Mouse (Mus musculus) left cerebral cortex, adult 11 months (tissue): ENCODE data around the gene Rnf43.

Experiments used
- DNase-seq: peaks from one replicate; pipeline ENCODE4 v3.0.0; 2022; ENCODE audit warnings: low spot score

Gene Rnf43

DNA sequence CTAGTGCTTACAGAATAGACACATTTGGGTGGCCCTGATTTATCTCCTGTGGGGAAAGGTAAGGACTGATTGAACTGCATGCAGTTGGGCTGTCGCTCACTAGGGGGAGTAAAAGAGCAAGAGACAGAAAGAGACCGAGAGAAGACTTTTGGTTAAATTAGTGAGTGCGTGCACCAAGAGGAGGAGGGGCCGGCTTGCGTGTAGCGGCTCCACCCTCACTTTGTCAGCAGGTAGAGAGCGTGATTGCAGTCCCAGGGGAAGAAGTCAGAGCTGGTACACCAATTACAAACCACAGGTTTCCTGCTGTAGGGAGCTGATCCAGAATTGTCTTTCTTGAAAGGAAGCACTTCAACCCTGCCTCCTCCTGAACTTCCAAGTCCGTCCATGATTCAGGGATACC lies at the start of gene Rnf43:
Rnf43 (plus strand) TSS at position 316 of the 400 bp plus-strand sequence.
- peak; percentile 71 for DNase-seq

- DNase-seq = no peak
These were observed 48.5 kb upstream of the Rnf43 start for GRCm38 (mm10) chr11:87613972-87614371.

DNA sequence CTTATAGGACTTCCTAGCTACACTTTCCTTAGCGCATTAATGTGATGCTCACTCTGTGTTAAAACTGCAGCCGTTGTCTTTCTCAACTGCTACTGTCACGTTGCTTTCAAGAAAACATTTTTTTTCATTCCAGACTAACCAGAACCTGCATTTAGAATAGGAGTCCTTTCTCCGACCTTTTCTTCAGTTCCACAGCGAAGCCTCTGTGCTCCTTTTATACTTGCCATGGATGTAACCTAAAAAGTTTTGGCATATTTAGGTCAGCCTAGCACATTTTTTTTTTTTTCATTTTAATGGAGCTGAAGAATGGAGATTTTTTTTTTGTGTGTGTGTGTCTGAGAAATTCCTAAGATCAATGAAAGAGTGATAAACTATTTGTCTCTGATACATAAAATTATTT lies 47.0 kb upstream of the Rnf43 start:
- DNase-seq = no peak

- DNase-seq = no peak
These were observed 46.6 kb upstream of the Rnf43 start for GRCm38 (mm10) chr11:87615952-87616351.

DNA sequence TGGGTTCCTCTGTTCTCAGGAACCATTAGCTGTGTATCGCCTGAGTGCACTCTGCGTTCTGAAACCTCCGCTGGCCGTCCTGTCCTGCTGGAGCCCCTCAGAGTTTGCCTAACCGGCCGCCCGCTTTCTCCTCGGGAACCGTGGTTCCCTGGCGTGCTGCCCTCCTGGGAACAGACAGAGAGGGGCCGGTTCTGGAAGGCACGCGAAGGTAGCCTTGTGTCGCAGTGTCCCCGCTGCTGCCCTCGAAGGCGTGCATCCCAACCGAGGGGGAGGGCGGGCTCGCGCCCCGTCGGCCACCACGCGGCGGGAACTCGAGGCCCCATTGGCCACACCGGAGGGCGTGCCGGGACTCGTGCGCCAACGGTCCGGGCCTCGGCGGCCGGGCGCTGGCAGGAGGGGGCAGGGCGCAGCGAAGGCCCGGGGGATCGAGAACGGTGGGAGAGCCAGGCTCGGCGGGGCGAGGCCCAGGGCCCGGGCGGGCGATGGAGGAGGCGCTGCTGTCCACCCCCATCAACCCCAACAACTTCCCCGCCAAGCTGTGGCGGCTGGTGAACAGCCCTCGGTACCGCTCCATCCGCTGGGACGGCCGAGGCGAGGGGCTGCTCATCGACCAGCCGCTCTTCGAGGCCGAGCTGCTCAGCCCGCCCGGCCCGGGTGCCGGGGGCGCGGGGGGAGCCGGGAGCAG lies 45.6 kb upstream of the Rnf43 start, which contains the start of gene Hsf5:
Hsf5 (plus strand) TSS at position 375 of the 685 bp plus-strand sequence.
- DNase-seq = no peak

DNA sequence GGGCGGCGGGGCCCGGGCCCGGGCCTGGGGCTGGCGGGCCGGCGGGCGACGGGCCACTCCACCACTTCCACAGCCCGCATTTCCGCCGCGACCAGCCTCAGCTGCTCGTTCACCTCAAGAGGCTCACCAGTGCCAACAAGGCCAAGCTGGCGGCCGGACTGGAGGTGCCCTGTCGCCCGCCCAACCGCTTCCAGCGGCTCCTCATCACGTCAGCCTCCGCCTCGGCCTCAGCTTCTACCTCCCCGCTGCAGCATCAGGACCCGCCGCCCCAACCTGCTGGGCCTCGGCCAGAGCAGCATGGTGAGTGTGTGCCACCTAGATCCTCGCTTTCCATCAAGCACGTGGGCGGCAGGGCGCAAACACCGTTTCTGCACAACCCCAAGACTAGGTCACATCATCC lies 44.9 kb upstream of the Rnf43 start:
- DNase-seq = no peak

GRCm38 (mm10) chr11:87623160-87623559 lies 39.4 kb upstream of the Rnf43 start:
- DNase-seq = no peak

DNA sequence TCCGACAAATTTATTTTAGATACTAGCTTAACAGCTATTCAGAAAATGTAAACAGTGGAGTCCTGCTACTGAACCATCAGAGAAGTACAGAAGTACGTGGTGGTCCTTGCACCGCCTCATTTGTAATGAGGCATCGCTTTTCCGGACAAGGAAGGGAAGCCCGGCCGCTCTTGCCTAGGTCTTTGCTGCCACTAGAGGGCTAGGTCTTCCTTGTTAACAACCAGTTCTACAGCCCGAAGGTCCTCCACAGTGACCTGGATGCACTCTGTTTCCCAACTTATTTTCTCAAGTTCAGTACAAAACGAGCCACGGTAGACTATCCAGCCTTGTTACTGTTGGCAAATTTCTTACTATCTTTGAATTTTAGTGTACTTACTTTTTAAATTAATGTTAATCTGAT lies 32.7 kb upstream of the Rnf43 start:
- DNase-seq = no peak

- DNase-seq = no peak
These were observed 23.7 kb upstream of the Rnf43 start for GRCm38 (mm10) chr11:87638793-87639192.

DNA sequence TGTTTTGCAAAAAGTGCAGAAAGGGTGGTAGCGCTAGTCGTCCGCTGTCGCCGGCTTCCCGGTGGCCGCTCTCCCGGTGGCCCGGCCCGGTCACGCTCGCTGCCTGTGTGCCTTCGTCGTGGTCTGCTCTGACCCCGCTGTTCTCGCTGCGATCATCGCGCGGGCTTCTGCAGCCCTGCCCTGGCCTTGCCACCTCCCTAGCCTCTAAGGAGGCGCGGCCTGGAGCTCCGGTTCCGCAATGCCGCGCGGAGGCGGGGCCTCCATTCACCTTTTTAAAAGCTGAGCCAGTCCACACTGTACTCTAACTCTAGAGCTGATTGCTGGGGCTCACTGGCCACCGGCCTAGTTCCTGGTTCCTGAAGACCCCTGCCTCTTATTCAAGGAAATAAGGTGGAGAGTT lies 23.3 kb upstream of the Rnf43 start:
- no peak for DNase-seq

- no peak for DNase-seq
These were observed 19.7 kb upstream of the Rnf43 start for GRCm38 (mm10) chr11:87642865-87643264.

- DNase-seq = no peak
These were observed 7.8 kb upstream of the Rnf43 start for GRCm38 (mm10) chr11:87654693-87655092.

GRCm38 (mm10) chr11:87659216-87659615 lies 3.3 kb upstream of the Rnf43 start:
- no peak for DNase-seq

- no peak for DNase-seq
These were observed 300 bp downstream of the Rnf43 start for GRCm38 (mm10) chr11:87662822-87663221.

DNA sequence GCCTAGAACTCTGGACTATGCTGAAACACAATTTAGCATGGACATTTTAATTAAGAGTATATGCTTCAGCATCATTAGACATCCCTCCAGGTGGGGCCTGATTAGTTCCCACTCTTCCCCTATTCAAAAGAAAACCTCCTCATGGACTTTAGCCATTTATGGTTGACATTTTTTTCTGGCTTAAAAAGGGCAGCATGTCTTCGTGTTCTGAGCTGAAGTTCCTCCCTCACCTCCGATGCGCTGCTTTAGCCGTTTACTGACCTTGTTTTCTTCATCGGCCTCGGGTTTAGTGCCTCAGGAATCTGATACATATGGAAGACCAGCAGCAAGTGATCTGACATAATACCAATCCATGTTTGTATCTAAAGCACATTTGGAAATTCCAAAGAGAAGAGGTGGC lies 1.4 kb downstream of the Rnf43 start:
- DNase-seq = no peak

- DNase-seq = no peak
These were observed 2.0 kb downstream of the Rnf43 start for GRCm38 (mm10) chr11:87664521-87664920.

- DNase-seq = no peak
These were observed 2.7 kb downstream of the Rnf43 start for GRCm38 (mm10) chr11:87665224-87665623.

GRCm38 (mm10) chr11:87665658-87666057 lies 3.1 kb downstream of the Rnf43 start:
- DNase-seq = no peak

GRCm38 (mm10) chr11:87666256-87667035 lies 3.9 kb downstream of the Rnf43 start:
- no peak for DNase-seq

DNA sequence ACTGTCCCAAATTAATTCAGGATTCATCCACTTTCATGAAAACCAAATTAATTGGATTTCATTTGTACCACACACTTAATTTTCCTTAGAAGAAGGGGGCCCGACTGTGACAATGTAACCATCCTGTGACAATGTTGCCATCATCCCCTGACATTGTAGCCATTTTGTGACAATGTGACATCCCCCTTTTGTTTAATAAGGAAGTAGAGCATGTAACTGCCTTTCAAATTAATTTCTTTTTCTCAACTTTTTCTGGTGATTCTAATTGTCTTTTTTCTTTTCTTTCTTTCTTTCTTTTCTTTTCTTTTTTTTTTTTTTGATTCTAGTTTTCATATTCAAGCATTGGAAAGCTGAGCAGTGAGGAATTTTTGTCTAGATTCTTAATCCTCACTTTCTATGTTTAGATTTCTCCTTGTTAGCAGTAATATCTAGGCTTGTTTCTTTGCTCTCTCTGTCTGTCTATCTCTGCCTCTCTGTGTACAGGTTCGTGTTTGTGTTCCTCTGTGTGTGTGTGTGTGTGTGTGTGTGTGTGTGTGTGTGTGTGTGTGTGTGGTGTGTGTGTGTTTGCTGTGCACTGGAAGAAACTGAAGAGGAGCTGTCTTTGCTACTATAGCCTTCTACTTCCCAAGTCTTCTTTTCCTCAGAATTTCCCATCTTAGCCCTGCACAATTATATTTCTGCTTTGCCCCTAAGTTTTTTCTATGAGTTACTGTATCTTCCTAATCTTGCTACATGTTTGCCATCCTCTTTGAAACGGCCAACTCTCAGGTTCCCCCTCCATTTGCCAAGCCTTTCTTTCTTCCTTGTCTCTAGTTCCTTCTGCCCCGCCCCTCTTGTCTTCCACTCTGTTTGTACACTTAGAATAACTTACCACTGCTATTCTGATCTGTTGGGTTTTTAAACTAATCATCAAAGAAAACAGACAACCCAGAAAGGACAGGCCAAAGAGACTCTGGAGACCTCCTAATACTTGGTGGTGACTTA lies 4.9 kb downstream of the Rnf43 start:
- DNase-seq = no peak

GRCm38 (mm10) chr11:87673282-87673681 lies 10.8 kb downstream of the Rnf43 start:
- no peak for DNase-seq

- no peak for DNase-seq
These were observed 13.1 kb downstream of the Rnf43 start for GRCm38 (mm10) chr11:87675606-87676005.
